Mouse (Mus musculus) layer of hippocampus, adult 9-10 months (tissue): Measurements from ENCODE around the gene Plce1.

ENCODE experiments used
- DNase-seq: peaks from one replicate; pipeline ENCODE4 v3.0.0; 2022; ENCODE audit warnings: low spot score

Plce1 gene

DNA sequence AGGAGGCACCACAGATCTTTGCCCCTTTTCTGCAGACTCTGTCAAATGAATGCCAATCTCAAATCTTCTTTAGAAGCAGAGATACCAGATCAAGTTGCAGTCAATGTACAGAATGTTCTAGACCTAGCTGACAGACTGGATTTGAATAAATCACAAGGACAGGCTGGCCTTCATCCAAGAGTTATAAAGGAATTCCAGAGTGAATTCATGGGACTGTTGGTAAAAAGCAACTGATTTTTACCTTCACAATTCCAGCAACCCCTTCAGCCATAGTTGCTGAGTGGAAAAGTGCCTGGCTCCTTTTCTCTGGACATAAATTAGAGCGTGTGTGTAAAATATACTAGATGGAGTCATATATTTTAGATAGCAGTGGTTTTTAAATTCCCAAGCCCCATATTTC, 102.0 kb downstream of the Plce1 start:
- no peak for DNase-seq

DNA sequence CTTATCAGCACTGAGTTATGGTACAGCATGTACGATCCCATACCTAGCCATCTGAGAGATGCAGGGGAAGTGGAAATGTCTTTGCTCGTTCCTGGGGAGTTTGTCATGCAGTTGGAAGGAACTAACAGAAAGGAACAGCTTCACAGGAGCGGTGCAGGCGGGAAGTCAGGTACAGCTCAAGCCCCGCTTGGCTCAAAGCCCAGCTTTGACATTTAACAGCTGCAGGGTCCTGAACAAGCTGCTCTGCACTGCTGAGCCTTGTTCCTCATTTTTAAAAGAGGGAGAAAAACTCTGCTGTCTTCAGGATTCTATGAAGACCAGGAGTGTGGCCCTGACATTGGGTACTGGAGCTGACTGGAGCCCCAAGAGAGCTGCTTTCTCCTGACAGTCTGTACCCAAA, 106.7 kb downstream of the Plce1 start:
- DNase-seq, result no peak

DNA sequence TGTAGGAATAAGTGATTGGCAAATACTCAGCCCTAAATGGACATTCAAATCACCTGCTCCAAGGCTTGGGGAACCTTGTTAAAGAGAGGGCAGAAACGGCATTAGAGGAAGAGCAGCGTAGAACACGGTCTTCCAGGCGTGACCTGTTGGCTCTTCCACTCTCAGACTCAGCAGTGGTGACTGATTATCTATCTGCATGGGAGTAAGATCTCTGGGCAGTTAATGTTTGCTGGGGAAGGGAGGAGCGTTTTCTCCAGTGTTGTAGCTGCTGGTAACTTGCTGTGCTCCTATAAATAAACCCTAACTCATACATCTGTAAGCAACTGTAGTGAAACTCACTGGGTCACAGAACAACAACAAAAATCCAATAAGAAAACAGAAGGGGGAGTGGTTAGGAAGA, 108.6 kb downstream of the Plce1 start:
- no peak for DNase-seq

GRCm38 (mm10) chr19:38589941-38590340, 109.0 kb downstream of the Plce1 start:
- no peak for DNase-seq

DNA sequence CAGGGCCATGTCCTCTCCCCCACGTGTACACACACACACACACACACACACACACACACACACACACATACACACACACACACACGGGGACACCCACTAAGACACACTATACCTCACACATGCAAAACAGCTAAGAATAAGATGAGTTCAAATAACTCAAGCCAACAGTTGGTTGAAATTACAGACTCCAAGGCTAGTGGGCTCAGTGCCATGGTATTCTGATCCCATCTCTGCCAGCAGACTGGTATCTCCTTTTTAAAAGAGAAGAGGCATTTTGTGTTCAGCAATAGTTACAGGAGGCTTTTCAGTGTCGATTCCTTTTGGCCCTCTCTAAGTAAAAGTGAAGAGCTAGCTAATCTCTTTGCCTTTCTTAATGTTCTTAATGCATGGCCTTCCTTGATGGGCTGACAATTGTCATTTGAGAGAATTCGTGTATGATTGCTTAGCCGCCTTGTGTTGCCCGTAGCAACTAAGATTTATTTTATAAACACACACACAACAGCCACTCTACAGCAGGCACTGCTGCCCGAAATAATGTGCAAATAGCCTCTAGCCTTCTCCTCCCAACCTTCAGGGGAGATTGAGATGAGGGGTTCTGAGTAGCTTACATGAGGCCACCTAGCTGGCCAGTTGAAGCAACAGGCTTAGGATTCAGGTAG, 111.8 kb downstream of the Plce1 start:
- no peak for DNase-seq

DNA sequence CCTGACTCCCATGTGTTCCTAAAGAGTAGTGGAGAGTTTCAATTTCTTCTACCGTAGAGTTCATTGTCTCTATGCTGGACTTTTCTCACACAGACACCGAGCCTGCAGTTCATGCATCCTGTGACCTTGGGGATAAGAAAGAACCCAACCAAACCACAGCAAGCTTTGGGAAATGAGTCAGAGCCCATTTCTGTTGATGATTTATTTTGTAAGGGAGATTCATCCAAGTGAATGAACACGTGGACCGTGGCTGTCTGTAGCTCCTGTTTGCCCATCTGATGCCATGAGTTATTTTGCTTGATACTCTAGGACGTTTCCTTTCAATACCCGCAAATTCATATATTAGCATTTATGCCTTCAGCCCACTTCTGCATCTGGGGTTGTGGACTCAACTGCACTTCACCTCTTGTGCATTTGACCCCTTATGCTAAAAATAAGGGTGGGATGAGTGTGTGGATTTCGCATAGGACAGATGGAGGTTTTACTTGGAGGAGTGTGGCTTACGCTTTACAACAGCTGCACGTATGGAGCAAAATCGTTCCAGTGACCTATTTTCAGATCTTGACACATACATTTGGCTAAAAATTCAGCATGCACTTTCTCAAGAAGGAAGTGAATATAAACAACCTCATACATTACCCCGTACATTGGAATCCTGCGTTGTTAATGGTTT, 112.5 kb downstream of the Plce1 start:
- DNase-seq, result no peak

- no peak for DNase-seq
Observed at GRCm38 (mm10) chr19:38596096-38596495, 115.2 kb downstream of the Plce1 start.

GRCm38 (mm10) chr19:38597392-38597791, 116.5 kb downstream of the Plce1 start:
- no peak for DNase-seq

DNA sequence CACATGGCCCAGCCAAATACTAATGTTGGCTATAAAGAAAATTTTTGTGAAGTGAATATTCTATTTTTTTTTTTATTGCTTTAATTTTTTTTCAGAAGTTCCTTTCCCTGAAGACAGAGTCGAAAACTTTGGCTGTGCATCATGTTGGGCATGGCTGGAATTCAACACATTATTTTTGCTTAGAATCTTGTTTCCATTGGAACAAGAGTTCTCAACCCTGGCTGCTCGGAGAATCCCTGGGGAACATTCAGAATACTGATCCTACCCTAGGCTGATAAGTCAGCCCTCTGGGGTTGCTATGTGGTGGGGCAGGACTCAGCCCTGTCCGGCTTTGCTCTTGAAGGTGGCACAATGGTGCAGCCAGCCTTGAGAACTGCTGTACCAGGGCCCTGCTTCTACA, 118.1 kb downstream of the Plce1 start:
- DNase-seq, result no peak

DNA sequence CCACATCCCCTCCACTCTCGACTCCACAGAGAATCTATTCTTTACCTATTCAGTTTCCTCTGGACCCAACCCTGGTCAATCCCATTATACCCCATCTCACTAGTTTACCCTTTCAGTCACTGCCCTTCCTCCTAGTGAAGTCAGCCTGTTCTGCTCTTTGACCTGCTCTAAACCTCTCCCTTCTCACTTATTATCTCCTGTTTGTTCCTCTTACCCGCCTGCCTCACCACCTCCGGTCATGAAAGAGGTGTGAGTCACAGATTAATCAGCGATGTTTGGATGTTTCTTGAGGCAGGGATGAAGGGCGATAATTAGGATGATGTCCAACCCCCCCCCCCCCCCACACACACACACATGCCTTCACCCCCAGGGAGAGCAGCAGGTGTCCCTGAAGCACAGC, 120.2 kb downstream of the Plce1 start:
- DNase-seq, result no peak

- no peak for DNase-seq
Observed at GRCm38 (mm10) chr19:38602811-38603210, 121.9 kb downstream of the Plce1 start.

DNA sequence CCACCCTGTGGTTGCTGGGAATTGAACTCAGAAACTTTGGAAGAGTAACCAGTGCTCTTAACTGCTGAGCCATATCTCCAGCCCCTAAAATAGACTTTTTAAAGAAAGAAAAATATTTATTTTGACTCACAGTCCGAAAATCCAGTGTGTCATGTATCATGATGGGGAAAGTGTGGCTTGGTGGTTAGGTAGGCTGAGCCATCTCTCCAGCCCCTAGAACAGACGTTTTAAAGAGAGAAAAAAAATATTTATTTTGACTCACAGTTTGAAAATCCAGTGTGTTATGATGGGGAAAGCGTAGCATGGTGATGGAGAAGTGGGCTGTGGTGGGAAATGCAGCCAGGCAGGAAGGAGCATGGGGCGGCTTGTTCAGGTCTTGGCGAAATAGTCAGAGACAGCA, 126.3 kb downstream of the Plce1 start:
- no peak for DNase-seq

DNA sequence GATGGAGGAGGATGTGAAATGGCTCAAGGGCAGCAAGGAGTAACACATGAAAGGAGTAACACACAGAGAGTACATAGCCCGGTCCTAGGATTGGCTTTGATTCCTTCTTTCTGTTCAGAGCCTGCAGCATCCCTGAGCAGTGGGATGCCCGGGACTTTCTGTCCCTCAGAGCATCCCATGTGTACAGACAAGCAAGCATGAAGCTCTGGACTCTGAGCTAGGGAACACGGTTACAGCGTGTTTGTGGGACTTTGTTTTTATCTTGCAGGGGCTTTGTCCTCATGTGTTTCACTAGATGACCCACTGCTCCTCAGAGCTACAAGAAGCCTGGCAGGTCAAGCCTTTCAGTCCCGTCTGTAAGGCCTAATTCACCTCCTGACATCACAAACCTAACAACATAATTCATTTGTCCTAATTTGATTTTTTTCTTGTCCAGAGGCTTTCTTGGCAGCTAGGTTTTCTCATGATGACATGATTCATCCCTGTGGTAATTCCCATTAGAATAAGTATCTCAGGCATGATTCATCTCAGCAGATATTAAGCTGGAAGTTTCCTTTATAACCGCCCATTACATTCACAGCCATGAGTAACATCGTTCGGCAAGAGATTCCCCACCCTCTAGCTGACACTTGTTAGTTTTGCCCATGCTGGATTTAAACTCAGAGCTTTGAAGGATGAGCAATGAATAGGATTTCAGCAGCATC, 128.2 kb downstream of the Plce1 start:
- DNase-seq, result no peak

- no peak for DNase-seq
Observed at GRCm38 (mm10) chr19:38610291-38610690, 129.4 kb downstream of the Plce1 start.

GRCm38 (mm10) chr19:38610809-38611208, 129.9 kb downstream of the Plce1 start:
- no peak for DNase-seq

DNA sequence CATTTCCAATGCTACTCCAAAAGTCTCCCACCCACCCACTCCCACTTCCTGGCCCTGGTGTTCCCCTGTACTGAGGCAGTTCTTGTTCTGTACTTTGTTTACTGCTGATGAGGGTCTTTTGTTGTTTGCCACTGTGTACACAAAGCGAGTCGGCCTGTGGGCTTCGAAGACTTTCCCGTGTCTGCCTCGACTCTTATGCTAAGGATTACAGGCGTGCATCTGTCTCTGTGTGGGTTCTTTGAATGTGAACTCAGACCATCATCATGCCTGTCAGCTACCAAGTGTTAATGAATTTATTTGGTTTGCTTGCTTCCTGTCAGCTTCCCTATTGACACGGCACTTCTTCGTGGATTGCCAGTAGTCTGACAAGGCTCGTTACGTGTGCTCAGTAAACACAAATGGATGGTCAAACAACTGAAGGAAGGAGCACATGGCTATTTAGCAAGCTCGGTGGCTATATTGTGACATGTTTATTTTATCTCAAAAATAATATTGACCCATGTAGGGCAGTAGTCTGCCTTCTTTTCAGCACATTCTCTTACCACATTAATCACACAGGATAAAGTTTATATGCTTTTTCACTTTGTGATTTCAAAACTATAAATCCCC, 133.3 kb downstream of the Plce1 start:
- DNase-seq, result no peak

- no peak for DNase-seq
Observed at GRCm38 (mm10) chr19:38615356-38615755, 134.4 kb downstream of the Plce1 start.

- no peak for DNase-seq
Observed at GRCm38 (mm10) chr19:38620134-38620533, 139.2 kb downstream of the Plce1 start.

- no peak for DNase-seq
Observed at GRCm38 (mm10) chr19:38621546-38621945, 140.6 kb downstream of the Plce1 start.

- DNase-seq, result no peak
Observed at GRCm38 (mm10) chr19:38626246-38627015, 145.5 kb downstream of the Plce1 start.

DNA sequence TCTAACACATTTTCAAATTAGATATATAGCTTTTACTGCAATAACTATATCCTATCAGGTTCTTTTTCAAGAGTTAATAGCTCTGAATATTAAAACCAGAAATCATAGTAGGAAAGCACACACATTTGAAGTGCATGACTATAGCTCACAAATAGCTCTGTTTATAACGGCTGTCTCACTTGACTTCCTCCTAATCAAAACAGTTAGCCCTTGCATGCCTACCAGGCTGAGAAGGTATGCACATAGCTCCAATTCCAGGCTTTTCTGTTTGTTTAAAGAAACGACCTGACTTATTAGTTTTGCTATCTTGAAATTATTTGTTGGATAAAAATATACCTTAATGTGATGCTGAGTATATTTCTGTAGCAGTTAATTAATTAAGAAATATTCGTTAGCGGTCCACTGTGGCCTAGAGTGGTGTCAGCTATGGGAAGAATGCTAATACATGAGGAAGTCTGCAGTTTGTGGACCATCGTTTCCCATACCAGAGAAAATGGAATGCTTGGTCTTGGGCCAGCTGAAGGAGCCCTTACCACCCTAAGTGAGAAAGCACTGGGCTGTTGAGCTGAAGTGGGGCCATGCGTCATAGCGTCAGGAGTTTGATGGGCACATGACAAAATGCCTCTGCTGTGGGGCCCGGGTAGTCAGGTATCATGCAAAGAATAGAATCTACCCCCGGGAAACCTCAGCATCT, 146.3 kb downstream of the Plce1 start:
- no peak for DNase-seq

DNA sequence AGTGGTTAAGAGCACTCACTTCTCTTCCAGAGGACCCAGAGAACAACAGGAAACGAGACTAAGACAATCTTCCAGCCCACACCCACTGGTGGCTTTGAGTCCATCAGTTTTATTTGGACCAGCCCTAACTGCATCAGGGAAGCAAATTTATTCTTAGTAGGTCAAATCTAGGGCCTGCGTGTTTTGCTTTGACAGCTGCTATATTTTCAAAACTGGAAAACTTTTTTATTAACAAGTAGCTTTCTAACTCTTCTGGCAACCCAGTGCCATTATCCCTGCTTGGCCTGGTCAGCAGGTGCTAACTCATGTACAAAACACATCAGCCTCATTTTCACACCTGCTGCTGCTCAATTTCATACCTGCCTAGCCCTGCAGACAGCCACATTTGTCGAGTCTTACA, 151.3 kb downstream of the Plce1 start:
- DNase-seq, result no peak
